Mouse (Mus musculus): ENCODE results near the gene Slc22a8. TPM values are rescaled to one million over a fixed set of nuclear protein-coding genes. Genes with fewer than 3 reads are reported as not detected.
A peak's percentile ranks its signal among the peaks of the same experiment; 100 is the strongest.

The Slc22a8 gene
- total RNA-seq, 2 experiments from 2014 or later, result 11.7 to 15.1 TPM

- DNase-seq (ENCODE audit: low spot score in 2 of 2), result no peak
- intact Hi-C loops (cut with DNase I), result no loop called here
Observed at GRCm38 (mm10) chr19:8593833-8594232, 2.8 kb downstream of the Slc22a8 start.

GRCm38 (mm10) chr19:8594518-8594917 is 3.5 kb downstream of the Slc22a8 start:
- intact Hi-C loops (cut with DNase I), result no loop called here
- DNase-seq (ENCODE audit: low spot score in 2 of 2), result no peak

DNA sequence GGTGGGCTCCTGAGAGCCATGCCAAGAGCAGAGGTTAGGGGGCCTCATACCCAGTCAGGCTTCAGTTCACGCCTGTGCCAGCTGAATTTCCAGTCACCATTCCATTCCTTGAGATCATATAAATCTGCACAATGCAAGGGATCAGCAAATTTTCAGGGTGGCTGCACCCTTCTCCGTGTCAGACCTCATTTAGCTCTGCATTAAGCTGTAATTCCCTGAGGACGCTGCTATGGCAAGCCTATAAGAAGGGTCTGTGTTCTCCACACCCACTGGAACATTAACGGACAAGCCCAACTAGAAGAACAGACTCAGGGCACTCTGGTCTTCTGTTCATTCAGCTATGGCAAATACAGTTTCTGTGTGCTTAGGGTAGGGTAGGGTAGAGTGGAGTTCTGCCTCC is 6.2 kb downstream of the Slc22a8 start:
- DNase-seq (ENCODE audit: low spot score in 2 of 2), result no peak
- intact Hi-C loops (cut with DNase I), result no loop called here

GRCm38 (mm10) chr19:8599229-8599628 is 8.2 kb downstream of the Slc22a8 start:
- intact Hi-C loops (cut with DNase I), result no loop called here
- no peak for DNase-seq (ENCODE audit: low spot score in 2 of 2)

- intact Hi-C loops (cut with DNase I), result no loop called here
- no peak for DNase-seq (ENCODE audit: low spot score in 2 of 2)
Observed at GRCm38 (mm10) chr19:8601922-8602321, 10.9 kb downstream of the Slc22a8 start.

GRCm38 (mm10) chr19:8602914-8603313 is 11.9 kb downstream of the Slc22a8 start:
- intact Hi-C loops (cut with DNase I), result no loop called here
- no peak for DNase-seq (ENCODE audit: low spot score in 2 of 2)

- no peak for DNase-seq (ENCODE audit: low spot score in 2 of 2)
- intact Hi-C loops (cut with DNase I), result no loop called here
Observed at GRCm38 (mm10) chr19:8604536-8605240, 13.6 kb downstream of the Slc22a8 start.

GRCm38 (mm10) chr19:8605241-8605558 is 14.1 kb downstream of the Slc22a8 start:
- intact Hi-C loops (cut with DNase I), result no loop called here
- no peak for DNase-seq (ENCODE audit: low spot score in 2 of 2)

DNA sequence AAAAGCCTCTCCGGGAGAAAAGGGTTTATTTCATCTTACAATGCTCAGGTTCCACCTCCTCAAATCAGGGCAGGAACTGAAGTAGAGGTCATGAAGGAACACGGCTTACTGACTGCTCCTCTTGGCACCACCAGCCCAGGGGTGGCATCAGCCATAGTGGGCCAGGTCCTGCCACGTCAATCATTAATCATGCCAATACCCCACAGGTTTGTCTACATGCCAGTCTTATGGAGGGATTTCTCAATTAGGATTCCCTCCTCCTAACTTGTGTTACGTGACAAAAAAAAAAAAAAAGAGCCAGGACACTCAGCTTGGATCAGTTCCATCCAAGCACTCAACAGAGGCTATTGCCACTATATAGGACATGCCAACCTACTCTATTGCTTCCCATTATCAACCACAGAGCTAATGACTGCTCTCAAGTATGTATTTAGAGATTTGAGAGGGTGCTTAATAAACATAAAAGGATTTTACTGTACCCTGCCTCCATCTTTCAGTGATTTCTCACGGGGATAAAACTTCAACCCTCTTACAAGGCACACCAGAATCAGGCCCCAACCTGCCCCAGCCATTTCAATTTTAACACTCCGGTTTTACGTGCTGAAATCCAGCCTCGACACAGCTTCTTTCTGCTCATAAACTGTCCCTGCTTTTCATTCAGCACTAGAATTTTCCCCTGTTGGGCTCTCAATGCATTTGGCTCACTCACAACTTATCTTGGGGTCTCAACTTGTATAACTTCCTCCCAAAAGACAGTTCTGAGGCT is 20.5 kb downstream of the Slc22a8 start:
- intact Hi-C loops (cut with DNase I), result no loop called here
- DNase-seq (ENCODE audit: low spot score in 2 of 2), result no peak

DNA sequence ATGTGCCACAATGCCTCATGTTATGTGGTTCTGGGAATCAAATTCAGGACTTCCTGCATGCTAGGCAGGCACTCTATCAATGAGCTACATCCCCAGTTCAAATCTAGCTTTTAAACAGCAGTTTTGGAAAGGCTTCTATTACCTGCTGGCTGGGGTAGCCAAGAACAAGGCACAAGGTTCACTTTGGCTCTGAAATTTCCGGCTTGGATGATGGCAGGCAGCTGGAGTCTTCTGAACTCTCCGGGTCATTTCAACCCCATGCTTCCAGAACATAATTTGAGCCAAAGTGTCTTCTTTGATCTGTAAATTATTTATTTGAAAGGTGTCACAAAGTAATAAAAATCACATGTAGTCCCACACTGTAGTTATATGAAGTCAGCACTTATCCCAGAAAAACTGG is 22.1 kb downstream of the Slc22a8 start:
- intact Hi-C loops (cut with DNase I), result no loop called here
- no peak for DNase-seq (ENCODE audit: low spot score in 2 of 2)

DNA sequence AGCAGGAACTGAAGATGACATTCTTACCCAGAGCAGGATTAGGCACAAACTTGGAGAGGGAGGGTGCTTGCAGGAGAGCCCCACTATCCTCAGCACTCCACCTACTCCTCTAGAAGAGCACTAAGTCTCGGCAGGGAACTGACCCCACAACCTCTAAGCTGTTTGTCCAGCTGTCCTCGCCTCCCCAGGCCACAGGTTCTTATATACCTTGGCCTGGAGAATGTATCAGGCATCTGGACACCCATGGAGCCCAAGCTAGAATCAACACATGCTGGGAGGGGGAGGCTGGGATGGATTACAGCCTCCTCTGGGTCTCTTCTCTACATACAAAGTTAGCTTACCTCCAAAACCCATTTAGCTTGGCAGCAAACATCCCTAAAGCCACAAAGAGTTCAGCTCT is 23.3 kb downstream of the Slc22a8 start:
- intact Hi-C loops (cut with DNase I), result no loop called here
- DNase-seq (ENCODE audit: low spot score in 2 of 2), result peak in 1 of 2 experiments; percentile 17

- intact Hi-C loops (cut with DNase I), result no loop called here
- no peak for DNase-seq (ENCODE audit: low spot score in 2 of 2)
Observed at GRCm38 (mm10) chr19:8616314-8616713, 25.3 kb downstream of the Slc22a8 start.

DNA sequence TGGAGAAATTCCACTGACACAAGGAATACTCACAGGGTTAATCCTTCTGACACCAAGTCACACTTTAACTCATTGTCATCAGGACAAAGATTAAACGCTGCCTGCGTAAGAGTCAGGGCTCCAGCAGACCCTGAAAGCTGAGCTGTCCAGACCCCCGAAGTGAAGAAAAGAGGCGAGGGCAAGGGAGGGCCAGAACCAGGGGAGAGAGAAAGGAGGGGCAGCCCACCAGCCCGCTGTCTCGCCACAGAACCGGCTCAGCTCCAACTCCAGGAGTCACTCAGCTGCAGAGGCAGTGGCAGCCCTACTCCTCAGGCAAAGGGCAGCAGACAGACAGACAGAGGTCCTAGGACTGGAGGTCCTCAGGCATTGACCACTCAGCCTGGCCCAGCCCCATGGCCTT is 26.9 kb downstream of the Slc22a8 start, which contains the start of gene Slc22a6:
TSS of gene Slc22a6 (plus strand) at position 136 of the 400 bp plus-strand sequence.
- no peak for DNase-seq (ENCODE audit: low spot score in 2 of 2)
- intact Hi-C loops (cut with DNase I), result no loop called here

- intact Hi-C loops (cut with DNase I), result no loop called here
- DNase-seq (ENCODE audit: low spot score in 2 of 2), result no peak
Observed at GRCm38 (mm10) chr19:8621098-8621497, 30.0 kb downstream of the Slc22a8 start.

- DNase-seq (ENCODE audit: low spot score in 2 of 2), result no peak
- intact Hi-C loops (cut with DNase I), result no loop called here
Observed at GRCm38 (mm10) chr19:8630249-8630648, 39.2 kb downstream of the Slc22a8 start.

GRCm38 (mm10) chr19:8630826-8631225 is 39.8 kb downstream of the Slc22a8 start:
- DNase-seq (ENCODE audit: low spot score in 2 of 2), result no peak
- intact Hi-C loops (cut with DNase I), result no loop called here

DNA sequence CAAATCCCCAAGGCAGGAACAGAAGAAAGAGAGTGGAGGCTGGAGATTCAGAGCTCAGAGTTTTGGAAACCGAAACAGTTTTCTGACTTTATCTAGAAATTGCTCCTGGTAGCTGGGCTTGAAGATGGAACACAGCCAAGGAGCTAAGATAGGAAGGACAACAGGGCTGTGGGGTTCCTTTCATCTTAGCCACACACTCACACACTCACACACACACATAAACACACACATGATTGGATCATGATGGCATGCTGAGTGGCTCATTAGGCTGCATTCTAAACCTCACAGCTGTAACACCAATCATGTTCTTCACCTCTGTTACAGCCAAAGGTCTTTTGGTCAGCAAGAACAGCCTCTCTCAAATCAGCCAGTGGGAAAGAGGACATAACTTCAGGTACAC is 41.0 kb downstream of the Slc22a8 start:
- intact Hi-C loops (cut with DNase I), result no loop called here
- no peak for DNase-seq (ENCODE audit: low spot score in 2 of 2)

DNA sequence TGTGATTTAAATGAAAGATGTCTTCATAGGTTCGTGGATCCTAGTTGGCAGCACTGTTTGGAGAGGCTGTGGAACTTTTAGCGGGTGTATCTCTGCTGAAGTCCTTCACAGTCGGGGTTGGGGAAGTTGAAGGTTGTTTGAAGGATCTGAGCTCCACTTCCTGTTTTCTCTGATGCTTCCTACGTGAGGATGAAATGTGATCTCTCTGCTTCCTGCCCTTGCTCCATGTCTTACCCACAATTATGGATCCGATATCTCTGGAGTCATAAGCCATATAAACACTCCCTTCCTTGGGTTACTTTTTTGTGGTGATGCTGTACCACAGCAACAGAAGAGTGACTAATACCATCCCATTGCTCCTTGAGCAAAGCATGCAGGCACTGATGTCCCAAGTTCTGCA is 51.0 kb downstream of the Slc22a8 start:
- DNase-seq (ENCODE audit: low spot score in 2 of 2), result no peak
- intact Hi-C loops (cut with DNase I), result no loop called here

GRCm38 (mm10) chr19:8646393-8646792 is 55.3 kb downstream of the Slc22a8 start:
- intact Hi-C loops (cut with DNase I), result no loop called here
- DNase-seq (ENCODE audit: low spot score in 2 of 2), result no peak

- intact Hi-C loops (cut with DNase I), result no loop called here
- no peak for DNase-seq (ENCODE audit: low spot score in 2 of 2)
Observed at GRCm38 (mm10) chr19:8655833-8656232, 64.8 kb downstream of the Slc22a8 start.

DNA sequence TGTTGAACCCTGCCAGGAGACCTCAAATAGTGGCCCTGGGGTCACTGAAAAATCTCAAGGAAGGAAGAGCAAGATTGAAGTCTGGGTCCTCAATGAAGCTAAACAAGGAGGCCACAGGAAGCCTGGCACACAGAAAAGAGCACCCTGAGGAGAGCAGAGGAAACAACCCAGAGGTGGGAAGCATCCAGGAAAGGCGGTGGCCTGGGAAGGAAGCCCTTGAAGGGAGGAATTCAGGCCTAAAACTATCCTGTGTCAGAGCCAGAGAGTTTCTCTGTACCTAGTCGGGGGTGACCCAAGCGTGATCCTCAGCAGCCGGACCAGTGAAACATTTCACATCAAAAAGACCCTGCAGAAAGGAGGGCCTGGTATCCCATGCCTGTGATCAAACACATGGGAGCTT is 65.3 kb downstream of the Slc22a8 start:
- intact Hi-C loops (cut with DNase I), result no loop called here
- DNase-seq (ENCODE audit: low spot score in 2 of 2), result no peak
